Mouse (Mus musculus) erythroblast, adult 5-6 weeks (primary cell): ENCODE measurements around the gene Hsd17b1. TPM values are rescaled to one million over a fixed set of nuclear protein-coding genes. Genes with fewer than 3 reads are reported as not detected.

Experiments used
- ATAC-seq: replicated peaks from 2 replicates; pipeline ENCODE4 v1.8.0; 2016; ENCODE audit warnings: moderate number of reproducible peaks, mild to moderate bottlenecking, moderate TSS enrichment, inconsistent platforms; ENCODE audit not compliant: poor library complexity, low FRiP score, severe bottlenecking
- total RNA-seq, 2 experiments: library from RNA; stranded (forward) in 1 of 2; stranded (reverse) in 1 of 2; fragments of 150-400 nt in 1 of 2; fragments of 200-764, 138-1000 nt in 1 of 2; gene quantifications; 2 replicates each; pipeline versions ENCODE4 v1.2.3 to v1.2.4; 2015 to 2017; ENCODE audit warnings: low replicate concordance in 2 of 2

The Hsd17b1 gene
- total RNA-seq, 2 experiments from 2014 or later: 1.9 TPM; not detected in 1

GRCm38 (mm10) chr11:101083083-101083697, 5.0 kb downstream of the Hsd17b1 start:
- no peak; the same call in 1 of the 2 replicates for ATAC-seq

- no peak for ATAC-seq
Observed at GRCm38 (mm10) chr11:101084246-101084645, 6.0 kb downstream of the Hsd17b1 start.

GRCm38 (mm10) chr11:101084811-101085210, 6.6 kb downstream of the Hsd17b1 start:
- no peak for ATAC-seq

- no peak for ATAC-seq
Observed at GRCm38 (mm10) chr11:101085617-101086322, 7.6 kb downstream of the Hsd17b1 start.

GRCm38 (mm10) chr11:101086323-101086674, 8.1 kb downstream of the Hsd17b1 start:
- no peak for ATAC-seq

- ATAC-seq: peak; percentile 77
Observed at GRCm38 (mm10) chr11:101086756-101087681, 8.8 kb downstream of the Hsd17b1 start, which contains the start of gene Mlx. TSS of gene Mlx (plus strand) at chr11:101087277.

- 0 out of 2 replicates have a peak, but pooled peaks have one; percentile 9 for ATAC-seq
Observed at GRCm38 (mm10) chr11:101087682-101088055, 9.5 kb downstream of the Hsd17b1 start.

GRCm38 (mm10) chr11:101089931-101090330, 11.7 kb downstream of the Hsd17b1 start:
- no peak for ATAC-seq

GRCm38 (mm10) chr11:101094930-101095313, 16.7 kb downstream of the Hsd17b1 start:
- ATAC-seq: no peak

- peak; percentile 95 for ATAC-seq
Observed at GRCm38 (mm10) chr11:101095314-101096024, 17.3 kb downstream of the Hsd17b1 start, which contains the start of gene Psmc3ip. TSS of gene Psmc3ip (minus strand) at chr11:101095436.

- no peak for ATAC-seq
Observed at GRCm38 (mm10) chr11:101098231-101098630, 20.0 kb downstream of the Hsd17b1 start.

- no peak for ATAC-seq
Observed at GRCm38 (mm10) chr11:101103011-101103410, 24.8 kb downstream of the Hsd17b1 start.

- no peak for ATAC-seq
Observed at GRCm38 (mm10) chr11:101109351-101109750, 31.1 kb downstream of the Hsd17b1 start.

GRCm38 (mm10) chr11:101110708-101111107, 32.5 kb downstream of the Hsd17b1 start:
- no peak for ATAC-seq

- ATAC-seq: no peak
Observed at GRCm38 (mm10) chr11:101111178-101111577, 33.0 kb downstream of the Hsd17b1 start.

- no peak for ATAC-seq
Observed at GRCm38 (mm10) chr11:101112186-101112585, 34.0 kb downstream of the Hsd17b1 start.

GRCm38 (mm10) chr11:101115564-101115963, 37.4 kb downstream of the Hsd17b1 start:
- ATAC-seq: no peak

- no peak for ATAC-seq
Observed at GRCm38 (mm10) chr11:101118105-101118504, 39.9 kb downstream of the Hsd17b1 start.

- peak; percentile 66 for ATAC-seq
Observed at GRCm38 (mm10) chr11:101119131-101119760, 41.0 kb downstream of the Hsd17b1 start.
